Mouse (Mus musculus) heart, postnatal 0 days (tissue): ENCODE data around the gene Lss.

Source experiments
- CTCF ChIP-seq: IDR thresholded peaks from 2 replicates; pipeline ENCODE4 v1.5.1; 2016; ENCODE audit warnings: antibody characterized with exemption, control low read depth, low read depth
- EP300 ChIP-seq: IDR thresholded peaks from 2 replicates; pipeline ENCODE4 v1.6.1; 2016; ENCODE audit warnings: antibody characterized with exemption, low read depth

GRCm38 (mm10) chr10:76596338-76596737 is 65.0 kb downstream of the Lss start:
- no peak for TF ChIP-seq CTCF
- TF ChIP-seq EP300: no peak
